Mouse (Mus musculus): ENCODE results near the gene Ankrd11. TPM values are rescaled to one million over a fixed set of nuclear protein-coding genes. Genes with fewer than 3 reads are reported as not detected.

Gene Ankrd11
- polyA plus RNA-seq, 2 experiments: 65.3 to 83.7 TPM

GRCm38 (mm10) chr8:123071176-123071575 is 29.1 kb upstream of the Ankrd11 start:
- DNase-seq (ENCODE audit: low spot score) (no peak), ATAC-seq (ENCODE audit: low FRiP score, low read depth) (no peak)
- Histone ChIP-seq H3K9me3 (ENCODE audit: control insufficient read depth, low read length) (no peaks in the 10 kb centered on the region), H3K9ac (ENCODE audit: low read depth, low read length, severe bottlenecking) (no peak overlapping the region), H3K4me1 (ENCODE audit: control insufficient read depth, insufficient read depth, low read length) (peaks cover 6% of the 10 kb centered on the region), H3K27me3 (ENCODE audit: control insufficient read depth, insufficient read depth, low read length) (no peaks in the 10 kb centered on the region), H3K4me3 (replicated peaks; ENCODE audit: low read length) (no peak overlapping the region), H3K36me3 (ENCODE audit: control insufficient read depth, insufficient read depth, low read length) (peaks cover 59% of the 10 kb centered on the region), H3K4me2 (replicated peaks; ENCODE audit: low read depth, low read length, severe bottlenecking) (no peak overlapping the region), H3K27ac (replicated peaks; ENCODE audit: low read depth, low read length) (no peak overlapping the region)
- no peak for TF ChIP-seq POLR2A (IDR thresholded peaks at IDR 0.05; ENCODE audit: borderline replicate concordance, extremely low read depth, insufficient read depth, insufficient read length)
- WGBS: 81% methylated on average over 4 of the region's 4 CpGs

DNA sequence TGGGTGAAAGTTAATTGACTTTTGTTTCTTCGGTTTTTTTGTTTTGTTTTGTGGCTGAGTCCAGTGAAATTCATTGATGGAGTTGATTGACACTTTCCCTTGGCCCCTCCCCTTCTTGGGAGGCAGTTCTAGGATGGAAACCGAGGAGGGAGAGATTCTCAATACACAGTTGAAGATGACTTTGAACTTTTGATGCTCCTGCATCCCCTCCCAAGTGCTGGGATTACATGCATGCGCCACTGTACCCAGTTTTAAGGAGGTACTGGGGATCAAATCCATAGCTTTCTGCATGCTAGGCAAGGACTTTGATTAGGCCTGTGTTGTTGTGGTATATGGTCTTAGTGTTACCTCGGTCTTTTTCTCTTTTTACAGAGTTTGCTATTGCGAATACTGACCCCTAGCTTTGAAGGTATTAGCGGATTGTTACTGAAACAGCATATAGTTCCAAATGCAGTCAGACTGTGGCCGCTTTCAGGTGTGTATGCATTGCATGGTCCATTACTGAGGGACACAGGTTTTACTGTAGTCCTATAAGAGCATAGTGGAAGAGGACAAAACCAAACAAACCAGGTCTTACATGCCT is 24.1 kb upstream of the Ankrd11 start:
- Histone ChIP-seq H3K4me1 (ENCODE audit: control insufficient read depth, insufficient read depth, low read length) (peaks cover 12% of the 10 kb centered on the region), H3K4me3 (replicated peaks; ENCODE audit: low read length) (peak overlapping the region; percentile 92), H3K4me2 (replicated peaks; ENCODE audit: low read depth, low read length, severe bottlenecking) (peak overlapping the region; percentile 78), H3K27me3 (ENCODE audit: control insufficient read depth, insufficient read depth, low read length) (no peaks in the 10 kb centered on the region), H3K36me3 (ENCODE audit: control insufficient read depth, insufficient read depth, low read length) (peaks cover 22% of the 10 kb centered on the region), H3K9me3 (ENCODE audit: control insufficient read depth, low read length) (no peaks in the 10 kb centered on the region), H3K9ac (ENCODE audit: low read depth, low read length, severe bottlenecking) (peak overlapping the region; percentile 93), H3K27ac (replicated peaks; ENCODE audit: low read depth, low read length) (peak overlapping the region; percentile 83)
- ATAC-seq (ENCODE audit: low FRiP score, low read depth): no peak
- no peak for TF ChIP-seq POLR2A (IDR thresholded peaks at IDR 0.05; ENCODE audit: borderline replicate concordance, extremely low read depth, insufficient read depth, insufficient read length)
- WGBS: 32% methylated on average over 7 of the region's 7 CpGs
- no peak for DNase-seq (ENCODE audit: low spot score)

GRCm38 (mm10) chr8:123065214-123066100 is 23.4 kb upstream of the Ankrd11 start:
- WGBS: under 1% methylated on average over 74 of the region's 84 CpGs
- H3K9ac ChIP-seq (ENCODE audit: low read depth, low read length, severe bottlenecking): peak overlapping the region; percentile 93
- peak overlapping the region; percentile 83 for H3K27ac ChIP-seq (replicated peaks; ENCODE audit: low read depth, low read length)
- H3K4me1 ChIP-seq (ENCODE audit: control insufficient read depth, insufficient read depth, low read length): peaks cover 12% of the 10 kb centered on the region
- H3K36me3 ChIP-seq (ENCODE audit: control insufficient read depth, insufficient read depth, low read length): peaks cover 18% of the 10 kb centered on the region
- no peaks in the 10 kb centered on the region for H3K27me3 ChIP-seq (ENCODE audit: control insufficient read depth, insufficient read depth, low read length)
- peak; percentile 89; the same call in 1 of the 2 replicates for TF ChIP-seq POLR2A (IDR thresholded peaks at IDR 0.05; ENCODE audit: borderline replicate concordance, extremely low read depth, insufficient read depth, insufficient read length)
- peak overlapping the region; percentile 78 for H3K4me2 ChIP-seq (replicated peaks; ENCODE audit: low read depth, low read length, severe bottlenecking)
- ATAC-seq (ENCODE audit: low FRiP score, low read depth) (peak; percentile 98), DNase-seq (ENCODE audit: low spot score) (peak; percentile 95)
- H3K9me3 ChIP-seq (ENCODE audit: control insufficient read depth, low read length): no peaks in the 10 kb centered on the region
- peak overlapping the region; percentile 92 for H3K4me3 ChIP-seq (replicated peaks; ENCODE audit: low read length)

- no peaks in the 10 kb centered on the region for H3K27me3 ChIP-seq (ENCODE audit: control insufficient read depth, insufficient read depth, low read length)
- peak overlapping the region; percentile 92 for H3K4me3 ChIP-seq (replicated peaks; ENCODE audit: low read length)
- H3K36me3 ChIP-seq (ENCODE audit: control insufficient read depth, insufficient read depth, low read length): peaks cover 13% of the 10 kb centered on the region
- H3K4me1 ChIP-seq (ENCODE audit: control insufficient read depth, insufficient read depth, low read length): peaks cover 12% of the 10 kb centered on the region
- DNase-seq (ENCODE audit: low spot score) (no peak), ATAC-seq (ENCODE audit: low FRiP score, low read depth) (peak; percentile 20)
- WGBS: 2% methylated on average over 14 of the region's 14 CpGs
- no peak for TF ChIP-seq POLR2A (IDR thresholded peaks at IDR 0.05; ENCODE audit: borderline replicate concordance, extremely low read depth, insufficient read depth, insufficient read length)
- H3K9ac ChIP-seq (ENCODE audit: low read depth, low read length, severe bottlenecking): peak overlapping the region; percentile 93
- H3K9me3 ChIP-seq (ENCODE audit: control insufficient read depth, low read length): no peaks in the 10 kb centered on the region
- peak overlapping the region; percentile 78 for H3K4me2 ChIP-seq (replicated peaks; ENCODE audit: low read depth, low read length, severe bottlenecking)
- H3K27ac ChIP-seq (replicated peaks; ENCODE audit: low read depth, low read length): peak overlapping the region; percentile 83
Measured at GRCm38 (mm10) chr8:123064809-123065213, 22.7 kb upstream of the Ankrd11 start.

DNA sequence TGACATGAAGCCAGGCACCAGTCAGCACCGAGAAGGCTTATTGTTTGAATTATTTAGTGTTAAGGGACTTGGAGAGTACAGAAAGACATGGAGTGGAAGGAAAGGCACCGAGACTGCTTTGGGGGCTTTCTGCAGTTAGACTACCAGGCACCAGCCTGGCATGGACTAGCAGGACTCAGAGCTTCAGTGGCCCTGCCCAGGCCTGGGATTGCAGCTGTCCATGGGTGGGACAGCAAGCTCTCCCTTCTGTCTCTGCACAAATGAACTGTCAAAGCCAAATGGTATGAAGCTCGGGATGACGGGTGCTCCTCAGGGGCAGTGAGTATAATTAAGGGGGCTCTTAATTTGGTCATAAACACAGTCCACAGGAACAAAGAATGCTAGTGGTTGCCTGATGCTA is 22.0 kb upstream of the Ankrd11 start:
- H3K9me3 ChIP-seq (ENCODE audit: control insufficient read depth, low read length): no peaks in the 10 kb centered on the region
- no peak overlapping the region for H3K4me3 ChIP-seq (replicated peaks; ENCODE audit: low read length)
- peak overlapping the region; percentile 93; the same call in 1 of the 2 replicates for H3K9ac ChIP-seq (ENCODE audit: low read depth, low read length, severe bottlenecking)
- H3K4me2 ChIP-seq (replicated peaks; ENCODE audit: low read depth, low read length, severe bottlenecking): peak overlapping the region; percentile 78
- H3K27ac ChIP-seq (replicated peaks; ENCODE audit: low read depth, low read length): no peak overlapping the region
- peaks cover 13% of the 10 kb centered on the region for H3K36me3 ChIP-seq (ENCODE audit: control insufficient read depth, insufficient read depth, low read length)
- H3K27me3 ChIP-seq (ENCODE audit: control insufficient read depth, insufficient read depth, low read length): no peaks in the 10 kb centered on the region
- H3K4me1 ChIP-seq (ENCODE audit: control insufficient read depth, insufficient read depth, low read length): peaks cover 12% of the 10 kb centered on the region
- 61% methylated on average over 4 of the region's 4 CpGs for WGBS
- DNase-seq (ENCODE audit: low spot score) (no peak), ATAC-seq (ENCODE audit: low FRiP score, low read depth) (no peak)
- no peak for TF ChIP-seq POLR2A (IDR thresholded peaks at IDR 0.05; ENCODE audit: borderline replicate concordance, extremely low read depth, insufficient read depth, insufficient read length)
